Mouse (Mus musculus): ENCODE results near the gene Cenpp.

DNA sequence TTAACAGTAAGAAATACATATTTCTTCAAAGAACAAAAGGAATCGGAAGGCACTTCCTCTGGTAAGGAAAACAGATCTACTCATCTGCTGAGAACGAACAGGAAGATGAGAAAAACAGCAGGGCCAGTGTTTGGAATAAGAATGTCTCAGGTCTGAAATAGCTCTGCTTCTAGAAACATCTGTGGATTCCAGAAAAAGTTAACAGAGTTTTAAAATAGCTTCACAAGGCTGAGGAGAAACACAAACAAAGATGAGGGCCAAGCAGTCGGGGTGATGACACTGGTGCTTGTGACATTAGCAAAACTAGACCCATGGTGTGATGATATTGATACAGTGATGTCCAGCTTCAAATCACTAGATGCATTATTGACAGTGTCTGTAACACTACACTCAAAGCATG lies 145.4 kb downstream of the Cenpp start:
- no peak for TF ChIP-seq POLR2A (IDR thresholded peaks at IDR 0.05; ENCODE audit: control insufficient read depth, low read depth, low read length)
- no peak for TF ChIP-seq CTCF (IDR thresholded peaks at IDR 0.05; ENCODE audit: control insufficient read depth, insufficient read depth, insufficient replicate concordance, low read depth, low read length)
